Mouse (Mus musculus) kidney, adult 8-10 months (tissue): ENCODE data around the gene Nme4.
A peak's percentile ranks its signal among the peaks of the same experiment; 100 is the strongest.

Experiments
- DNase-seq, 2 experiments: peaks; one replicate each; pipeline ENCODE4 v3.0.0; 2022

Nme4 gene

DNA sequence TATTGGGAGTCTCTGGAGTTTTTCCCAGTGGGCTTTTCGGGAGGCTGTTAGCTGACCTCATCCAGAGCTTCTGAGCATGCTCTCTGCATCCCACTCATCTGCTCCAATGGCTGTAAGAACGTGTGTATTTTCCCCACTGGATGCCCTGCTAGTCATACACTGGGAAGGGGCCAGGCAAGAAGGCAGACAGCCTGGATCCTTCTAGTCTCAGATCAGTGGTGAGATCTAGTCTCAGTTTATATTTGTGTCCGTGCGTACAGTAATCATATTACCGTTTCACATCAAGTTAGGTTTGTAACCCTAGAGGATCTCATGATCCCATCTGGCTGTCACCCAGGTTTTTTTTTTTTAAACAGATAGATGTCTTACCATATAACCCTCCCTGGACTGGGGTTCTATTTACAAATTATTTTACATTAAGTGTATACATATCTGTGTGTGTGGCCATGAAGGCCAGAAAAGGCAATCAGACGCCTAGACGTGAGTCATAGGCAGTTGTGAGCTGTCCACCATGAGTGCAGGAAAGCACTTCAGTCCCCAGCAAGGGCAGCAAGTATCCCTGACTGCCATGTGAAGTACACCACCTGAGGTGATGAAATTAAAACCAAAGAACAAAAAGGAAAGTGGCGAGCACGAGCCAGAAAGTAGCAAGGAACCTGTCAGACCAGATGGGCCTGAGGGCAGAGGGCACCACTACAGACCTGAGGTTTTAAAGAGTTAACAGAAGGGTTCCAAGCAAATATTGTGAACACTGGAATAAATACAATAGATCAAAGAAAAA lies 37.4 kb downstream of the Nme4 start:
- DNase-seq, result no peak

DNA sequence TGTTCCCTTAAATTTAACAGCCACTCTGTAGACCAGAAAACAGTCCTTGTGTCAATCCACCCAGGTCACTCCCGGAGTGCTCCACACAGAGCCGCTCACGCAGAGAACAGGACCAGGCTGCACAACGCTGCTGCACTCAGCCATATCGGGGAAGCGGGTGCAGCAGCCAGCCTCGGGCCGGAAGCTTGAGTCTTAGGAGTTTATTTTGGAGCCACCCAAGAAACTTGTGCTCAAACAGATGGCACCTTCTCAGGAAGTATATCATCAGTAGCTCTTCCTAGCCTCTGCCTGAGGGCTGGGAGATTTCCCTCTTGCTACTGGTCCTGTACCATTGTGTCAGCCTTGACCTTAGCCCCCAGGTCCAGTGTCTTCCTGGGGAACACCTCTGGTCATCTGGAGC lies 38.1 kb downstream of the Nme4 start:
- no peak for DNase-seq

DNA sequence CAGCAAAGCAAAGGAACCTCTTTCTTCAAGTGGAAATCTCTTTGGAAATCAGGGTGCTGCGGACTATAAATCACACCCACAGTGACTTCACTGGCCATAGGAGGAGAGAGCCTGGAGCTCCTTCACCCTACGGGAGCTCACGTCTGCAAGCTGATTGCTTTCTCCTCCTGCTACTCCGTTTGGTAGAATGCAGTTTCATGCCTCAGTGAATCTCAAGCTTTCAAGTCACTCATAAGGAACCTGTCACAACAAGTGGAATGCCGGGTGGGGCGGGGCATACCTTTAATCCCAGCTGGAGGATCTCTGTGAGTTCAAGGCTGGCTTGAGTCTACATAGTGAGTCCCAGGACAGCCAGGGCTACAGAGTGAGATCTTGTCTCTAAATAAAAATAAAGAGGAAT lies 40.2 kb downstream of the Nme4 start:
- peak; percentile 55 to 66 for DNase-seq

DNA sequence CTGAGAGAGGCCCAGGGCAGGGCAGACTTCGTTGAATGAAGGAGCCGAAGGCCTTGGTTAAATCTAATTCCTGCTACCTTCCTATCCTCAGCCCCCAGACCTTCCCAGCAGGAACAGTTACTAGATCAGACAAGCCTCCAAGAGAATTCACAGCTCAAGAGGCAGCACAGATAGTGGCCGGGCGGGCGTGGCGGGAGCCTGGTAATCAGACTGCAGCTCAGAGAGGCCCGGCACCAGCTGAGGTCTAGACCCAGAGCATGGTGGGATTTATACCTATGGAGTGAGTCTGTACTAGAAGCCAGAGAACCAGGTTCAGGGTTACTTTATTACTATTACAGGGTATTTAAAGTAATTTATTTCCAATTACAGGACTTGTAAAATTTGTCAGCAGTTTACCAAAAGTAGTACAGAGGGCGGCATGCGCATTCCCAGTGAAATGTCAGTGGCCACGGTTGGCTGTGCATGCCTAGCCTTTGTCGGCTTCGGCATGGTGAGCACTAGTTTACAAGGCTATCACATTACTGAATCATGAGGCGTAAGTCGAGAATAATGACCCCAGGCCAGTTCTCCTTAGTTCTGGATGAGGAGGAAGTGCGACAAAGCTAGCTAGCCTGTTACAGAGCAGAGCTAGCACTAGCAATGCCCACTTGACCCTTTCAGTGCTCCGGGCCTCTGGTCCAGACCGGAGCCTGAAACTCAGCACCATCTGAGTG lies 41.1 kb downstream of the Nme4 start:
- peak; percentile 55 to 59 for DNase-seq

DNA sequence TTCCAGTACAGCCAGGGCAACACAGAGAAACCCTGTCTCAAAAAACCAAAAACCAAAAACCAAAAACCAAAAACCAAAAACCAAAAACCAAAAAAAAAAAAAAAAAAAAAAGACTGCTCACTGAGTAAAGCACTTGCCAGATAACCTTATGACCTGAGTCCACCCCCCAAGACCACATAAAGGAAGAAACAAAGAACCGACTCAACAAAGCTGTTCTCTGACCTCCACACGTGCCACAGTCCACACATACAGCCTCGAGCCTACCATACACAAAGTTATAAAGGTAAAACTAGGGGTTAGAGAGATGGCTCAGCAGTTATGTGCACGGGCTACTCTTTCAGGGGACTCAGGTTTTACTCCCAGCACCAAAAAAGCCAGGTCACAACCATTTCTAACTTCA lies 42.7 kb downstream of the Nme4 start:
- DNase-seq, result no peak

DNA sequence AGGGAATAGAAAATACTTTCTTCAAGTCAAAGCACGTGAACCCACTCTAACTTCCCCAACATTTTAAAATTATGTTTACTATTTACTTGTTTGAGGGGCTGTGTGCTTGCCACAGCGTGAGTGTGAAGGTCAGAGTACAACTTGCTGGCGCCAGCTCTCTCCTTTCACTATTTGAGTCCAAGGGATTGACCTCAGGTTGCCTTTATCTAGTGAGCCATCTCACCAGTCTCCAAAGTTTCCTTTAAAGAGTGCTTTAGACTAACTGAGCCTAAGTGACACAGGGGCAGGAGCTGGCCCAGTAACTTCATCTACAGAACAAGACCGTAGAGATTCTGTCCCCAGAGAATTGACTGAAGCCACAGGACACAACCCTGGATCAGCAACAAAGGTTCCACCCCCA lies 43.3 kb downstream of the Nme4 start:
- DNase-seq, result peak; percentile 45 to 58

DNA sequence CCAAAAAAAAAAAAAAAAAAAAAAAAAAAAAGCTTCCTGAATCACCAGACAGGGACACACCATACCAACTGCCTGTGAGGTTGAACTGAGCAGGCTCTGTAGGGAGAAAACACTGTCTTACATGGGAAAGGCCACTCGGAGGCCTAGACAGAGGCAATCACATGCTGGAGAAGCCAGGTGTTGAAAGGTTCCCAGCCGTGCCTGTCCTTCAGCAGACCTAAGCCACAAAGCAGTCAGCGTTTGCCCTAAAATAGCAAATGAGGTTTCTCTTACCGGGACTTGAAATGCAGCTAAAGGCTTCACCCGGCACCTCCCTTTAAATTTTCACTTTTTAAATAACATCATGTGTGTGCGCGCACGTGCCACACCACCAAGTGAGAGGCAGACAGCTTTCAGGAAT lies 47.3 kb downstream of the Nme4 start:
- DNase-seq, result no peak

DNA sequence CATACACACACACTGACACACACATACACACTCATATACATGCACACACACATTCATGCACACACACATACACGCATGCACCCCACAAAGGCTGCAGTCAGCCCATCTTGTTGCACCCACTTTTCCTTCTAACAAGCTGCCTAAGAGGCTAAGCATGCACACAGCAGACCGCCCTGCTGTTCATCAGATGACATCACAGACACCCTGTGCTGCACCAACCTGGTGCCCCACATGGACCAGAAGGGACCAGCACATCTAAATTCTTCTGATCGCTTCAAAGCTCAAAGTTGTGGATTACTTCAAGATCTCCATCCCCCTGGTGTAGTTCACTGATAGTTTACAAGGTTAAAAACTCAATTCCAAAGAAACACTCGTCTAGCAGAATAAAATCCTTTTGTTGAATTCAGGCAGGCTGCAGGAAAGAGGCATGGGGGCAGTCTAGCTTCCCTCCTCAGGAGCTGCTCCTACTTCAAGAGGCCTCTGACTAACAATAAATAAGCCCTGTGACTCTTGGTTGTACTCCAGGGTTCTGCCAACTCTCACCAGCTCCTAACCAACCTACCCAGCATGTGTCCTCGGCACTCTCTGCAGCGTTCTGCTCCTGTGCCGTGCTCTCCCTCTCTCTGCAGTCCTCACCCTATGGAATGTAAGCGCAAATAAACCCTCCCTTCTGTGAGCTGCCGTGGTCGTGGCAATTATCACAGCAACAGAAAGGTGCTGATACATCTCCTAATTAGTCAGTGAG lies 49.0 kb downstream of the Nme4 start:
- no peak for DNase-seq

DNA sequence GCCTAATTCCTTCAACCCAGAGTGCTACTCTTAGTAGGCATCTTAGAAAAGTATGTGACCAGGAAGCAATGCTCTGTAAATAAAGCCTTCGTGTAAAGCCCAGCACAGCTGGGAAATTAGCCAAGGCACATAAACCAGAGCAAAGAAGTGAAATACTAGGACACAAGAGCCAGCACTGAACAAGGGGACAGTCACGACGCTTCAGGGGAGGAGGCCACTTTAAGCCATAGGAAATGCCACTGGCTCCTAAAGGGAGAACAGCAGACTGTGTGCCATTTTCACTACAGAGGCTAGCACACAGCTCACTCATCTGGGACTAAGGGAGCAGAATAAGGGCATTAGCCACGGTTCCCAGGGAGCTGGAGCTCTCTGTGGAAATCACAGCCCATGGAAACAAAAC lies 50.1 kb downstream of the Nme4 start:
- no peak for DNase-seq

DNA sequence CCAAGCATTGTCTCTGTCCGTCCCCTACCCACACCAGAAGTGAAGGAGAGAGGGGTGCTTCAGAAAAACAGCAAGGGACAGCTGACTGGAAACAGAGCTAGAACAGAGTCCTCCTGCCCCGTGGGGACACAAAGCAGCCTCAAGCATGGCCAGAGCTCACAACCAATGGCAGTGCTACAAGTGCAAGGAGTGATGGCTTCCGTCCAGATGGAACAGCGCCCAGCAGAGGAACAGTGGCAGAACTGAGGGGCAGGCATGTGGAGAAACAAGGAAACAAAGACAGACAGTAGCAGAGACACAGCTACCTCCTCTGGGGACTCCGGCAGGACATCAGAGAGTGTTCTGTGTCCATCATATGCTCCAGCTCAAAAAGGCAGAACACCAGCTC lies 52.2 kb downstream of the Nme4 start:
- peak; percentile 82 to 88 for DNase-seq

DNA sequence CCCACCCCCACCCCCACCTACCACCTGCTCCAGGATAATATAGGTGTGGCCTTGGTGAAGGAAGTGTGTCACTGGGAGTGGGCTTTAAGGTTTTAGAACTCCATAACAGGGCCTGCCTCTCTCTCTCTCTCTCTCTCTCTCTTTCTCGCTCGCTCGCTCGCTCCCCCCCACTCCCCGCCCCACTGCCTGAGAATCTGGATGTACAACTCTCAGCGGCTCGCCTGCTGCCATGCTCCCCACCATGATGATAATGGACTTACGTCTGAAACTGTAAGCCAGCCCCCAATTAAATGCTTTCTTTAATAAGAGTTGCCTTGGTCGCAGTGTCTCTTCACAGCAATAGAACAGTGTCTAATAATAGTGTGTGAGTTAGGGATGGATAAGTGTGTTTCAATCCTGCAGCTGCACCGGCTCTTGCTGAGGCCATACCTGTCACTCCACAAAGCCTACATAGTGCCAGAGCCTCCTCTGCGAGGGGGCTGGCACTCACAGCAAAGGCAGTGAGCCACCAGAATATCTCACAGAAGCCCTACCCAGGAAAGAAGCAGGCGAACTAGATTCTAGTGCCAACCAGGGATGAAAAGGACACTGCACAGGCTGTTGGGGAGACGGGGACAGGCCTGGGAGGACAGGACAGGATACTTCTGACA lies 52.7 kb downstream of the Nme4 start:
- DNase-seq, result no peak
